Mouse (Mus musculus): Measurements from ENCODE around the gene Fam171a2. TPM values are rescaled to one million over a fixed set of nuclear protein-coding genes. Genes with fewer than 3 reads are reported as not detected.

The Fam171a2 gene
- polyA plus RNA-seq, 1 experiment from 2014 or later: 22.5 TPM

GRCm38 (mm10) chr11:102439093-102440082 is 8.1 kb downstream of the Fam171a2 start:
- ATAC-seq (replicated peaks): no peak
- Histone ChIP-seq H3K27ac (replicated peaks) (peak overlapping the region; percentile 25; the same call in 1 of the 2 replicates), H3K9me3 (no peaks in the 10 kb centered on the region), H3K4me2 (replicated peaks) (no peak overlapping the region), H3K36me3 (peaks cover 79% of the 10 kb centered on the region), H3K9ac (replicated peaks) (no peak overlapping the region), H3K4me1 (peaks cover 38% of the 10 kb centered on the region), H3K4me3 (no peak overlapping the region), H3K27me3 (no peaks in the 10 kb centered on the region)
- 73% methylated on average over 14 of the region's 14 CpGs for WGBS

- WGBS: 9% methylated on average over 77 of the region's 77 CpGs
- peak overlapping the region; percentile 29; the same call in 1 of the 2 replicates for H3K9ac ChIP-seq (replicated peaks)
- no peaks in the 10 kb centered on the region for H3K27me3 ChIP-seq
- H3K9me3 ChIP-seq: no peaks in the 10 kb centered on the region
- peaks cover 34% of the 10 kb centered on the region for H3K4me1 ChIP-seq
- peaks cover 74% of the 10 kb centered on the region for H3K36me3 ChIP-seq
- peak overlapping the region; percentile 25 for H3K27ac ChIP-seq (replicated peaks)
- ATAC-seq (replicated peaks): peak; percentile 25
- H3K4me2 ChIP-seq (replicated peaks): peak overlapping the region; percentile 43
- peak overlapping the region; percentile 27 for H3K4me3 ChIP-seq
These were observed 9.0 kb downstream of the Fam171a2 start for GRCm38 (mm10) chr11:102438212-102439092.

GRCm38 (mm10) chr11:102437120-102438061 is 10.1 kb downstream of the Fam171a2 start:
- H3K36me3 ChIP-seq: peaks cover 65% of the 10 kb centered on the region
- no peaks in the 10 kb centered on the region for H3K27me3 ChIP-seq
- peak overlapping the region; percentile 19; the same call in 1 of the 2 replicates for H3K27ac ChIP-seq (replicated peaks)
- H3K4me2 ChIP-seq (replicated peaks): peak overlapping the region; percentile 43
- H3K9me3 ChIP-seq: no peaks in the 10 kb centered on the region
- peak overlapping the region; percentile 27 for H3K4me3 ChIP-seq
- peak; percentile 24; the same call in 1 of the 2 replicates for ATAC-seq (replicated peaks)
- peaks cover 38% of the 10 kb centered on the region for H3K4me1 ChIP-seq
- WGBS: 4% methylated on average over 87 of the region's 87 CpGs
- peak overlapping the region; percentile 29 for H3K9ac ChIP-seq (replicated peaks)

- Histone ChIP-seq H3K9ac (replicated peaks) (no peak overlapping the region), H3K27me3 (no peaks in the 10 kb centered on the region), H3K4me1 (peaks cover 42% of the 10 kb centered on the region), H3K9me3 (no peaks in the 10 kb centered on the region), H3K4me2 (replicated peaks) (no peak overlapping the region), H3K27ac (replicated peaks) (no peak overlapping the region), H3K4me3 (no peak overlapping the region), H3K36me3 (peaks cover 56% of the 10 kb centered on the region)
- no peak for ATAC-seq (replicated peaks)
- WGBS: 82% methylated on average over 10 of the region's 10 CpGs
These were observed 11.1 kb downstream of the Fam171a2 start for GRCm38 (mm10) chr11:102436471-102436790.

- 93% methylated on average over 18 of the region's 18 CpGs for WGBS
- peaks cover 50% of the 10 kb centered on the region for H3K36me3 ChIP-seq
- H3K27me3 ChIP-seq: no peaks in the 10 kb centered on the region
- H3K27ac ChIP-seq (replicated peaks): no peak overlapping the region
- no peak overlapping the region for H3K4me3 ChIP-seq
- no peak overlapping the region for H3K4me2 ChIP-seq (replicated peaks)
- ATAC-seq (replicated peaks): no peak
- no peaks in the 10 kb centered on the region for H3K9me3 ChIP-seq
- H3K9ac ChIP-seq (replicated peaks): no peak overlapping the region
- peaks cover 46% of the 10 kb centered on the region for H3K4me1 ChIP-seq
These were observed 11.6 kb downstream of the Fam171a2 start for GRCm38 (mm10) chr11:102435754-102436470.

GRCm38 (mm10) chr11:102434816-102435705 is 12.4 kb downstream of the Fam171a2 start:
- Histone ChIP-seq H3K9ac (replicated peaks) (no peak overlapping the region), H3K27ac (replicated peaks) (no peak overlapping the region), H3K27me3 (no peaks in the 10 kb centered on the region), H3K9me3 (no peaks in the 10 kb centered on the region), H3K4me1 (peaks cover 52% of the 10 kb centered on the region), H3K4me2 (replicated peaks) (no peak overlapping the region), H3K36me3 (peaks cover 43% of the 10 kb centered on the region), H3K4me3 (no peak overlapping the region)
- 92% methylated on average over 11 of the region's 11 CpGs for WGBS
- ATAC-seq (replicated peaks): no peak

- Histone ChIP-seq H3K4me3 (no peak overlapping the region), H3K27me3 (no peaks in the 10 kb centered on the region; the same call in 1 of the 2 replicates), H3K4me1 (peaks cover 58% of the 10 kb centered on the region), H3K9me3 (no peaks in the 10 kb centered on the region), H3K36me3 (peaks cover 36% of the 10 kb centered on the region), H3K9ac (replicated peaks) (no peak overlapping the region), H3K4me2 (replicated peaks) (no peak overlapping the region), H3K27ac (replicated peaks) (no peak overlapping the region)
- 5% methylated on average over 7 of the region's 7 CpGs for WGBS
- ATAC-seq (replicated peaks): peak; percentile 57
These were observed 13.1 kb downstream of the Fam171a2 start for GRCm38 (mm10) chr11:102434406-102434805.

- no peak for ATAC-seq (replicated peaks)
- Histone ChIP-seq H3K27me3 (no peaks in the 10 kb centered on the region; the same call in 1 of the 2 replicates), H3K27ac (replicated peaks) (no peak overlapping the region), H3K4me1 (peaks cover 54% of the 10 kb centered on the region), H3K9me3 (no peaks in the 10 kb centered on the region), H3K9ac (replicated peaks) (no peak overlapping the region), H3K4me3 (no peak overlapping the region), H3K4me2 (replicated peaks) (no peak overlapping the region), H3K36me3 (peaks cover 31% of the 10 kb centered on the region)
- WGBS: 87% methylated on average over 7 of the region's 7 CpGs
These were observed 13.6 kb downstream of the Fam171a2 start for GRCm38 (mm10) chr11:102433866-102434265.

GRCm38 (mm10) chr11:102432896-102433295 is 14.6 kb downstream of the Fam171a2 start:
- no peak for ATAC-seq (replicated peaks)
- H3K4me3 ChIP-seq: no peak overlapping the region
- peaks cover 44% of the 10 kb centered on the region for H3K4me1 ChIP-seq
- no peak overlapping the region for H3K9ac ChIP-seq (replicated peaks)
- H3K36me3 ChIP-seq: peaks cover 30% of the 10 kb centered on the region
- no peak overlapping the region for H3K4me2 ChIP-seq (replicated peaks)
- 91% methylated on average over 6 of the region's 6 CpGs for WGBS
- no peak overlapping the region for H3K27ac ChIP-seq (replicated peaks)
- no peaks in the 10 kb centered on the region; the same call in 1 of the 2 replicates for H3K27me3 ChIP-seq
- no peaks in the 10 kb centered on the region for H3K9me3 ChIP-seq
